In genomic region chr4:29118679-29119479, GRCm38 (mm10) we compare ENCODE assay signal across 13 mouse cellular contexts.
A peak's percentile ranks its signal among the peaks of the same experiment; 100 is the strongest.
DNase-seq lines count a peak whose midpoint lies in the region; ATAC-seq and TF ChIP-seq lines count a peak whose summit lies in the region.
"Had no signal": no experiment of that assay in that cellular context is flagged by ENCODE, and none has a peak within 500 bp of the region (broad histone marks: within the 10 kb centered on the region; RNA-seq: fewer than 3 reads in every experiment).

No protein-coding gene starts in this region.

- peaks cover 18% of the 10 kb centered on the region; the same call in 1 of the 2 replicates for H3K4me1 ChIP-seq in forebrain, embryonic 14.5 days (ENCODE audit: control insufficient read depth, insufficient read depth, low read length)
- peaks cover 14% of the 10 kb centered on the region for H3K4me1 ChIP-seq in forebrain, embryonic 12.5 days
- no peaks in the 10 kb centered on the region for H3K4me1 ChIP-seq in kidney, adult 2 months (ENCODE audit: control insufficient read depth, insufficient read depth, low read length)
- H3K4me1 ChIP-seq: stomach, embryonic 15.5 days had no signal

- no peak overlapping the region for H3K27ac ChIP-seq in forebrain, embryonic 14.5 days (ENCODE audit: low read depth, low read length)
- no peak overlapping the region for H3K27ac ChIP-seq in forebrain, embryonic 12.5 days
- no peak overlapping the region for H3K27ac ChIP-seq in kidney, adult 2 months (ENCODE audit: insufficient read depth, low read depth, low read length)
- H3K27ac ChIP-seq: gastrocnemius, adult 2 months; limb, embryonic 12.5 days; neural tube, embryonic 13.5 days; stomach, embryonic 15.5 days had no signal

- TF ChIP-seq POLR2A in kidney, adult 2 months (IDR thresholded peaks at IDR 0.05; ENCODE audit: low read depth, low read length): no peak

- no peak for TF ChIP-seq CTCF in kidney, adult 2 months (conservative IDR thresholded peaks at IDR 0.05; ENCODE audit: insufficient read depth, insufficient read length, low read depth, low read length)

- peak; percentile 25 for DNase-seq in forebrain, embryonic 14.5 days (ENCODE audit: low spot score)
- DNase-seq in kidney, postnatal 4 days: peak; percentile 8 to 22
- DNase-seq in kidney, adult 2 months: no peak
- DNase-seq in retina, embryonic 14.5 days (ENCODE audit: low spot score): peak; percentile 5
- DNase-seq in retina, postnatal 1 day: no peak
- peak; percentile 21 for DNase-seq in yolk sac, embryonic 10.5 days (ENCODE audit: low spot score)
- DNase-seq in left cerebral cortex, postnatal 36 days (ENCODE audit: low spot score in 2 of 2): no peak
- DNase-seq: thymus, postnatal 36 days had no signal

- no peaks in the 10 kb centered on the region for H3K36me3 ChIP-seq in forebrain, embryonic 14.5 days (ENCODE audit: control insufficient read depth, insufficient read depth, low read length)
- no peaks in the 10 kb centered on the region for H3K36me3 ChIP-seq in forebrain, embryonic 12.5 days (replicated peaks)
- no peaks in the 10 kb centered on the region for H3K36me3 ChIP-seq in kidney, adult 2 months (ENCODE audit: control insufficient read depth, insufficient read depth, low read length)
- H3K36me3 ChIP-seq: limb, embryonic 12.5 days; neural tube, embryonic 13.5 days; stomach, embryonic 15.5 days had no signal

- no peak for ATAC-seq in forebrain, embryonic 14.5 days
- ATAC-seq in forebrain, embryonic 12.5 days (ENCODE audit: low FRiP score): no peak

- H3K9ac ChIP-seq in forebrain, embryonic 14.5 days (ENCODE audit: low read length): no peak overlapping the region
- H3K9ac ChIP-seq in forebrain, embryonic 12.5 days: no peak overlapping the region
- H3K9ac ChIP-seq: limb, embryonic 12.5 days; neural tube, embryonic 13.5 days; stomach, embryonic 15.5 days had no signal

- H3K4me3 ChIP-seq in forebrain, embryonic 14.5 days (ENCODE audit: low read depth, low read length): no peak overlapping the region
- H3K4me3 ChIP-seq in forebrain, embryonic 12.5 days (replicated peaks): no peak overlapping the region
- H3K4me3 ChIP-seq in kidney, adult 2 months (ENCODE audit: insufficient read depth, low read depth, low read length): no peak overlapping the region
- H3K4me3 ChIP-seq: limb, embryonic 12.5 days; neural tube, embryonic 13.5 days; stomach, embryonic 15.5 days had no signal

- no peaks in the 10 kb centered on the region for H3K27me3 ChIP-seq in forebrain, embryonic 14.5 days (replicated peaks; ENCODE audit: control insufficient read depth, insufficient read depth, low read length)
- H3K27me3 ChIP-seq in forebrain, embryonic 12.5 days: peaks cover 10% of the 10 kb centered on the region
- no peaks in the 10 kb centered on the region for H3K27me3 ChIP-seq in kidney, adult 2 months (replicated peaks; ENCODE audit: control insufficient read depth, insufficient read depth, low read length)
- H3K27me3 ChIP-seq: limb, embryonic 12.5 days; neural tube, embryonic 13.5 days; stomach, embryonic 15.5 days had no signal

- H3K9me3 ChIP-seq in forebrain, embryonic 14.5 days (replicated peaks; ENCODE audit: control insufficient read depth, low read length): no peaks in the 10 kb centered on the region
- no peaks in the 10 kb centered on the region for H3K9me3 ChIP-seq in forebrain, embryonic 12.5 days
- H3K9me3 ChIP-seq: limb, embryonic 12.5 days; neural tube, embryonic 13.5 days; stomach, embryonic 15.5 days had no signal

- no peak overlapping the region for H3K4me2 ChIP-seq in forebrain, embryonic 14.5 days (ENCODE audit: low read length)
- no peak overlapping the region for H3K4me2 ChIP-seq in forebrain, embryonic 12.5 days
- H3K4me2 ChIP-seq: limb, embryonic 12.5 days; neural tube, embryonic 13.5 days; stomach, embryonic 15.5 days had no signal

- WGBS in forebrain, embryonic 14.5 days: 15% methylated on average over 7 of the region's 7 CpGs
- 18% methylated on average over 7 of the region's 7 CpGs for WGBS in forebrain, embryonic 12.5 days
- 28% methylated on average over 7 of the region's 7 CpGs for WGBS in kidney, adult 2 months

- intact Hi-C loops in left cerebral cortex, postnatal 36 days (cut with DNase I): no loop called here

Comparison
In these comparisons a context has a peak if more than half of its experiments do, and no peak if none do; other contexts are left out.
1. DNase-seq: peak in forebrain, embryonic 14.5 days (single experiment), kidney, postnatal 4 days (2 of 2), retina, embryonic 14.5 days (single experiment) and yolk sac, embryonic 10.5 days (single experiment); none in kidney, adult 2 months (single experiment), retina, postnatal 1 day (single experiment) and left cerebral cortex, postnatal 36 days (0 of 2).